Mouse (Mus musculus) hindlimb bud, embryonic 11.5 days (tissue): ENCODE measurements around the gene Kcnq4.

ENCODE experiments used
- DNase-seq: peaks from one replicate; pipeline ENCODE4 v3.0.0-alpha.2; 2012; ENCODE audit warnings: low read depth, low spot score; ENCODE audit errors: extremely low spot score

Kcnq4 gene

GRCm38 (mm10) chr4:120674775-120675451 is 73.5 kb downstream of the Kcnq4 start:
- no peak for DNase-seq

- no peak for DNase-seq
Observed at GRCm38 (mm10) chr4:120673606-120674005, 74.8 kb downstream of the Kcnq4 start.

DNA sequence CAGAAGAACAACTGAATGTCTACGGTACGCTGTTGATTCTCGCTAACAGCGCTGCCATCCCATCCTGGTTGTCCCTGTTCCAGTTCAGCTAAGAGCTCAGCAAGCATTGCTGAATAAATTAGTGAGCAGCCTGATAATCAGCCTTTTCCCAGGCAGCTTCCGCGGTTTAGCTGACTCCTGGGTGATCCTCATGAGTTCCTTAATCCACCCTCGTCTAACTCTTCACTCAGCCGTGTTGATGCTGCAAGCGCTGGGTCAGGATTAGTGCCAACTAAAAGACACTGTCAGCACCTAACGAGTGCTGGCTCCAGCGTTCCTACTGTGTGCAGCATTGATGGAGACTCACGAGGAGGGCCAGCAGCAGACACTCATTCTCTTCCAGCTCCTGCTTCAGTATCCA is 77.4 kb downstream of the Kcnq4 start:
- no peak for DNase-seq

- no peak for DNase-seq
Observed at GRCm38 (mm10) chr4:120669585-120669984, 78.8 kb downstream of the Kcnq4 start.

DNA sequence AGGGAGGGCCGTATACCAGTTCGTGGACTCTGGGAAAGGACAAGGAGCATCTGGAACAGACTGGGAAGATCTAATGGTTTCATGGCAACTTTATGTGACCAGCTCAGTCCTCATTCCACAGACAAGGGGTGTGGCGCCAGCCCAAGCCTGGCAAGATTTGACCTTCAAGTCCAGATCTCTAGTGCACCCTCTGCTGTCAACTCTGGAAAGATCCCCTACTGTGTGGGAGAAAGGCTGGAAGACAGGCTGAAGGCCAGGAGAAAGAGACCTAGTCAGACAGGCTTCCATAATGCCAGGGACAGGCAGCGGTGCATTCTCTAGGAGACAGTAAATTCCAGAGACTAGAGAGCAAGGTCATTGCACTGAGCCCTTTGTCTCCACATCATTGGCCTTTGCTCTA is 79.9 kb downstream of the Kcnq4 start:
- DNase-seq = no peak

DNA sequence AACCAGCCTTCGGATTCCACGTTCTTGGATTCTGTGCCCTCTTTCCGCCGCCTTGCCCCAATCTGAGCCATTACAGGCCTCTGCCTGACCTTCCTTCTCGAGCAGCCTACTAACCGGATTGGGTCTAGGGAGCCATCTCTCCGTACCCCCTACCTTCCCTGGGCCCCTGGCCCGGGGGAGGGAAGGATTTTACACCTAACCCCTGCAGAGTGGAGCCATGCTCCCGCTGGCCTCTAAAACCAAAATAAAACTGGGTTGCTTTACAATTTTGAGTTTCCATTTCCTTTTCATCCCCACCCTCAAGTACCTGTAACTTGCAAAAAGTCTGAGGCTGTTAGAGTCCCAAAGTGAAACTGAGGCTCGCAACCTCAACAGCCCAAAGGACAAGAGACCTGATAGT is 80.9 kb downstream of the Kcnq4 start:
- DNase-seq = no peak

DNA sequence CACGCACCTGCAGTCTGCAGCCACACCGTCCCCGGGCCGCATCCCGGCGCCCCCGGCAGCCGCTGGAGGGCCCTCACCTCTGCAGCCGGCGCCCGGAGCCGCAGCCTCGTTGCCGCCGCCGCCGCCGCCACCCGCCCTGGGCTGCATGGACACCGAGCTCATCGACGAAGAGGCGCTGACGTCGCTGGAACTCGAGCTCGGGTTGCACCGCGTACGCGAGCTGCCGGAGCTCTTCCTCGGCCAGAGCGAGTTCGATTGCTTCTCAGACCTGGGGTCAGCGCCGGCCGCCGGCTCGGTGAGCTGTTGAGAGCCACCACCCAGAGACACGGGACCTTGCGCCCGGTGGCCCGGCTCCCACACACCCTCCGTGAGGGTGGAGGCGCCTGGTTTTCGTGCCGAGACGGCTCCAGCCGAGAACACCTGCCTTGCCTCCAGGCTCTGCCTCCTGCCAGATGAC is 81.3 kb downstream of the Kcnq4 start:
- DNase-seq = no peak

- peak; percentile 60 for DNase-seq
Observed at GRCm38 (mm10) chr4:120666358-120667024, 81.9 kb downstream of the Kcnq4 start, which contains the start of gene Cited4. Gene Cited4, plus strand, starts transcription at chr4:120666572.

DNA sequence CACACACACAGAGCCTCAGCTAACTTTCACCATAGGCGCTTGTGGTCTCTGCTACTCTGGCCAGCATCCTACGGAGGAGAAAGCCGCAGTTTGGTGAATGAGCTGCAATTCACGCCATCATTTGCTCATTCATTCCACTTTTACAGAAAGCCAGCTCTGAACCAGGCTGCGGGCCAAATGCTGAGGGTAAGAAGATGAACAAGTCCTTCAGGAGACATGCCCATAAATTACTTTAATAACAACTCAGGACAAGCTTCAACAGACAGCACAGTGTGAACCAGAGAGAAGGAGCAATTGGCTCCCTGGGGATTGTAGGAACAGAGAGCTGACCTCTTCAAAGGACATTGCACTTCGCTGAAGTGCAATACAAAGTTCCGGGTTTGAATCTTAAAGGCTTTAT is 82.6 kb downstream of the Kcnq4 start:
- no peak for DNase-seq

GRCm38 (mm10) chr4:120665144-120665700 is 83.2 kb downstream of the Kcnq4 start:
- DNase-seq = no peak

- DNase-seq = no peak
Observed at GRCm38 (mm10) chr4:120664601-120665000, 83.8 kb downstream of the Kcnq4 start.

GRCm38 (mm10) chr4:120660485-120660884 is 87.9 kb downstream of the Kcnq4 start:
- no peak for DNase-seq

DNA sequence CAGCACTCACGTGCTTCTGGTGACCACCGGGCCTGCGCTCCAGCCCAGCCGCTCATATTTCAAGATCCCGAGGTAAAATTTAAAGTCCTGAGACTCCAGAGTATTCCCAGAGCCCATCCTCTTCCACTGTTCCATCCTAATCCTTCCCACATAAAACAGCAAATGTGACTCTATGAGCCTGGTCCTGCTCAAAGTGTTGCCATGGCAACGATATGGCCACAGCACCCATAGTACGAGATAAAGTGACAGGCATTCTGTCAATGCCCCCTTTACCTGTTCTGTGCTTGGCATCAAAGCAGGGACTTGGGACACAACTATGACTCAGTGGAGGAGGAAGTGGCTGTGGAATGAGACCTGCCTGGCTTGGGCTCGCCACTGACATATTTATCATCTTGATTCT is 92.5 kb downstream of the Kcnq4 start:
- DNase-seq = no peak

- DNase-seq = no peak
Observed at GRCm38 (mm10) chr4:120650208-120650592, 98.2 kb downstream of the Kcnq4 start.

GRCm38 (mm10) chr4:120649369-120650207 is 98.8 kb downstream of the Kcnq4 start:
- no peak for DNase-seq
